10 mouse cellular contexts compared by ENCODE assay signal in the genomic region with DNA sequence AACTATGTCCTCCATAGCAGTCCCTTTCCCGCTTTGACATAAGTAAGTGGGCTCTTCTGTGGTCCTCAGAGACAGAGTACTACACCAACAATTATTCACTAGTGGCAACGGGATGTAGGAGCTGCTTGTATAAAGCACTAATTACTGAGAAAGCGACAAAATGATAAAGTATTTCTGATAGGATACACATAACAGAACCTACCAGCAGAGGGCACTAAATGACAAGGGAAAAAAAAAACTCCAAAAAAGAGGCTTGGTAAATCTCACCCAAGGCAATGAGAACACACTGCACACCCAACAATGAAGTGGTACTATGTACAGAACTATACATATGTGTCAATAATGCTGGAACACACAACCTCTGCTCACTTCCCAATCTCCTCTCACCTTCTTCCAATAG. TPM values are rescaled to one million over a fixed set of nuclear protein-coding genes. Genes with fewer than 3 reads are reported as not detected.
A peak's percentile ranks its signal among the peaks of the same experiment; 100 is the strongest.
DNase-seq lines count a peak whose midpoint lies in the region; ATAC-seq and TF ChIP-seq lines count a peak whose summit lies in the region.
"Had no signal": no experiment of that assay in that cellular context is flagged by ENCODE, and none has a peak within 500 bp of the region (broad histone marks: within the 10 kb centered on the region; RNA-seq: fewer than 3 reads in every experiment).

No protein-coding gene starts in this region.

- no peak overlapping the region for H3K4me3 ChIP-seq in lung, adult 2 months (replicated peaks; ENCODE audit: extremely low read depth, low read depth, low read length)
- H3K4me3 ChIP-seq: heart, embryonic 13.5 days had no signal

- peak; percentile 0 to 35 for DNase-seq in heart, adult 18-20 months
- no peak for DNase-seq in heart, postnatal 4 days
- peak; percentile 21 for DNase-seq in lung, postnatal 10 days
- DNase-seq in lung, adult 2 months, result no peak
- DNase-seq in MN1 (ENCODE audit: low spot score), result peak; percentile 16
- DNase-seq in right cerebral cortex, postnatal 36 days (ENCODE audit: low spot score in 2 of 2), result no peak
- DNase-seq in urinary bladder, postnatal 25 days (ENCODE audit: low spot score), result no peak

- TF ChIP-seq CTCF in lung, adult 2 months (IDR thresholded peaks at IDR 0.05; ENCODE audit: insufficient read depth, low read length), result no peak

- no peaks in the 10 kb centered on the region for H3K4me1 ChIP-seq in lung, adult 2 months (ENCODE audit: control insufficient read depth, insufficient read depth, low read length)

- peak; percentile 52 for ATAC-seq in inflammation-experienced regulatory T-cells, adult 6 months

- WGBS in lung, adult 2 months, result 62% methylated on average over 3 of the region's 3 CpGs

- no peak for TF ChIP-seq POLR2A in lung, adult 2 months (IDR thresholded peaks at IDR 0.05; ENCODE audit: borderline replicate concordance, extremely low read depth, low read depth, low read length)

RNA-seq across cellular contexts. Expression of gene Sms, which starts 29.4 kb away (rescaled TPM):
- 10 to 100 TPM; 39.6 to 56.5 TPM for total RNA-seq in heart, adult 18-20 months (2021)
- 10 to 100 TPM; 24.2 to 25.3 TPM for total RNA-seq in heart, postnatal 4 days (2021)
- polyA plus RNA-seq in lung, adult 2 months (2012; rRNA removed), result 11.3 and 13.1 TPM in 2 replicates
- 10 to 100 TPM; 60.3 to 89.5 (median 66.0) TPM for polyA plus RNA-seq in inflammation-experienced regulatory T-cells, adult 6 months (2017; shearing (Covaris generic))

RNA-seq across cellular contexts. Expression of gene Phex, which starts 47.6 kb away (rescaled TPM):
- total RNA-seq in heart, adult 18-20 months (2021), result under 1 TPM in 1 of 2 experiments, not detected in 1; 0.05 TPM
- under 1 TPM; 0.17 to 0.18 TPM for total RNA-seq in heart, postnatal 4 days (2021)
- 0.21 and 0.36 TPM in 2 replicates for polyA plus RNA-seq in lung, adult 2 months (2012; rRNA removed)
- polyA plus RNA-seq in inflammation-experienced regulatory T-cells, adult 6 months (2017; shearing (Covaris generic)), result under 1 TPM in 1 of 3 experiments, not detected in 2; 0.15 TPM
- polyA plus RNA-seq: spleen, adult 2 months had no signal

Comparison
In these comparisons a context has a peak if more than half of its experiments do, and no peak if none do; other contexts are left out.
1. DNase-seq: peak in heart, adult 18-20 months (2 of 2), lung, postnatal 10 days (single experiment) and MN1 (single experiment); none in heart, postnatal 4 days (single experiment), lung, adult 2 months (single experiment), right cerebral cortex, postnatal 36 days (0 of 2) and urinary bladder, postnatal 25 days (single experiment).